Mouse (Mus musculus) lung, embryonic 14.5 days (tissue): ENCODE measurements around the gene Trim56. TPM values are rescaled to one million over a fixed set of nuclear protein-coding genes. Genes with fewer than 3 reads are reported as not detected.

Experiments
- ATAC-seq: fragments of 200-750 bp; cut with Nextera tagmentation; 2 replicates; pipeline ENCODE4 v1.8.0; 2017; ENCODE audit warnings: mild to moderate bottlenecking, moderate TSS enrichment, moderate library complexity; ENCODE audit not compliant: insufficient read depth
- DNase-seq: peaks from one replicate; pipeline ENCODE4 v3.0.0-alpha.2; 2015
- H3K27ac ChIP-seq: fragments of 300-500 bp; sonication (generic); 2 replicates; pipeline ENCODE4 v1.5.1; 2014; ENCODE audit warnings: low read depth, mild to moderate bottlenecking, moderate library complexity
- H3K27me3 ChIP-seq: fragments of 300-500 bp; sonication (generic); 2 replicates; pipeline ENCODE4 v1.6.1; 2014; ENCODE audit warnings: low read length, control low read depth; ENCODE audit not compliant: insufficient read depth
- H3K36me3 ChIP-seq: fragments of 300-500 bp; sonication (generic); 2 replicates; pipeline ENCODE4 v1.6.1; 2014; ENCODE audit warnings: control low read depth; ENCODE audit not compliant: insufficient read depth
- H3K4me1 ChIP-seq: fragments of 300-500 bp; sonication (generic); 2 replicates; pipeline ENCODE4 v1.6.1; 2014; ENCODE audit warnings: antibody characterized with exemption, control low read depth; ENCODE audit not compliant: insufficient read depth
- H3K4me2 ChIP-seq: fragments of 300-500 bp; sonication (generic); 2 replicates; pipeline ENCODE4 v1.6.1; 2014; ENCODE audit warnings: mild to moderate bottlenecking
- H3K4me3 ChIP-seq: fragments of 300-500 bp; sonication (generic); 2 replicates; pipeline ENCODE4 v1.5.1; 2014; ENCODE audit warnings: low read depth, low read length
- H3K9ac ChIP-seq: fragments of 300-500 bp; sonication (generic); 2 replicates; pipeline ENCODE4 v1.6.1; 2014
- H3K9me3 ChIP-seq: fragments of 300-500 bp; sonication (generic); 2 replicates; pipeline ENCODE4 v1.6.1; 2016; ENCODE audit warnings: low read depth, low read length, control low read depth
- CTCF ChIP-seq: IDR thresholded peaks from 2 replicates; pipeline ENCODE4 v1.5.1; 2016; ENCODE audit warnings: antibody characterized with exemption, low read depth
- WGBS: fragments of 180-500 bp; shearing (Covaris S2); extraction: QIAGEN DNeasy Blood & Tissue Kit; methylation state at CpG from one replicate; pipeline ENCODE4 v1.1.7; 2014; 5-methylcytosine and 5-hydroxymethylcytosine counted together
- polyA plus RNA-seq: library from polyadenylated mRNA; unstranded; fragments of >200 nt; fragmentation: Nextera tagmentation; extraction: Ambion mirVana; gene quantifications from 2 replicates; pipeline ENCODE4 v1.2.1, GENCODE M21; 2014

Gene Trim56
- polyA plus RNA-seq, 1 experiment from 2014 or later: 11.8 TPM

GRCm38 (mm10) chr5:137098418-137098817 lies 17.6 kb downstream of the Trim56 start:
- Histone ChIP-seq H3K27me3 (no peaks in the 10 kb centered on the region), H3K4me2 (no peak overlapping the region), H3K4me1 (no peaks in the 10 kb centered on the region), H3K4me3 (no peak overlapping the region), H3K9ac (no peak overlapping the region), H3K27ac (no peak overlapping the region), H3K9me3 (no peaks in the 10 kb centered on the region), H3K36me3 (no peaks in the 10 kb centered on the region)
- ATAC-seq (no peak), DNase-seq (no peak)
- WGBS: 52% methylated on average over 11 of the region's 11 CpGs
- TF ChIP-seq CTCF: no peak

GRCm38 (mm10) chr5:137096037-137096436 lies 20.0 kb downstream of the Trim56 start:
- peak; percentile 91 for DNase-seq
- no peak for TF ChIP-seq CTCF
- Histone ChIP-seq H3K4me2 (no peak overlapping the region), H3K4me3 (no peak overlapping the region), H3K9me3 (no peaks in the 10 kb centered on the region), H3K36me3 (no peaks in the 10 kb centered on the region), H3K4me1 (no peaks in the 10 kb centered on the region), H3K27me3 (no peaks in the 10 kb centered on the region), H3K9ac (no peak overlapping the region), H3K27ac (peak overlapping the region; percentile 22; the same call in 1 of the 2 replicates)
- peak; percentile 52; the same call in 1 of the 2 replicates for ATAC-seq
- WGBS: 22% methylated on average over 1 of the region's 1 CpGs

- WGBS: 81% methylated on average over 10 of the region's 10 CpGs
- no peak for ATAC-seq
- H3K27ac ChIP-seq: no peak overlapping the region
These were observed 20.9 kb downstream of the Trim56 start for GRCm38 (mm10) chr5:137095135-137095534.

GRCm38 (mm10) chr5:137093720-137094119 lies 22.3 kb downstream of the Trim56 start:
- 61% methylated on average over 9 of the region's 9 CpGs for WGBS
- no peak overlapping the region for H3K4me3 ChIP-seq
- DNase-seq (no peak), ATAC-seq (no peak)
- H3K9me3 ChIP-seq: no peaks in the 10 kb centered on the region
- no peak for TF ChIP-seq CTCF
- no peak overlapping the region for H3K27ac ChIP-seq
- H3K4me1 ChIP-seq: no peaks in the 10 kb centered on the region
- H3K9ac ChIP-seq: no peak overlapping the region
- H3K36me3 ChIP-seq: no peaks in the 10 kb centered on the region
- no peak overlapping the region for H3K4me2 ChIP-seq
- no peaks in the 10 kb centered on the region for H3K27me3 ChIP-seq

More at GRCm38 (mm10) chr5:137095135-137095534, 20.9 kb downstream of the Trim56 start:
- Histone ChIP-seq H3K27me3 (no peaks in the 10 kb centered on the region), H3K36me3 (no peaks in the 10 kb centered on the region), H3K9me3 (no peaks in the 10 kb centered on the region), H3K9ac (no peak overlapping the region), H3K4me1 (no peaks in the 10 kb centered on the region), H3K4me2 (no peak overlapping the region), H3K4me3 (no peak overlapping the region)
- DNase-seq: no peak
- no peak for TF ChIP-seq CTCF

GRCm38 (mm10) chr5:137091560-137091959 lies 24.4 kb downstream of the Trim56 start:
- DNase-seq: no peak
- no peak overlapping the region for H3K27ac ChIP-seq
- H3K36me3 ChIP-seq: no peaks in the 10 kb centered on the region
- no peak for ATAC-seq
- no peaks in the 10 kb centered on the region for H3K27me3 ChIP-seq
- H3K9me3 ChIP-seq: no peaks in the 10 kb centered on the region
- TF ChIP-seq CTCF: no peak
- WGBS: 54% methylated on average over 6 of the region's 6 CpGs
- H3K4me1 ChIP-seq: no peaks in the 10 kb centered on the region
- H3K9ac ChIP-seq: no peak overlapping the region
- H3K4me3 ChIP-seq: no peak overlapping the region
- no peak overlapping the region for H3K4me2 ChIP-seq

- no peak overlapping the region for H3K4me2 ChIP-seq
- no peak overlapping the region for H3K9ac ChIP-seq
- no peaks in the 10 kb centered on the region for H3K27me3 ChIP-seq
- ATAC-seq: no peak
- no peak for TF ChIP-seq CTCF
- no peaks in the 10 kb centered on the region for H3K9me3 ChIP-seq
- no peak overlapping the region for H3K4me3 ChIP-seq
- no peak overlapping the region for H3K27ac ChIP-seq
- no peak for DNase-seq
- H3K36me3 ChIP-seq: no peaks in the 10 kb centered on the region
- no peaks in the 10 kb centered on the region for H3K4me1 ChIP-seq
- 62% methylated on average over 10 of the region's 10 CpGs for WGBS
These were observed 25.1 kb downstream of the Trim56 start for GRCm38 (mm10) chr5:137090870-137091269.

- no peak overlapping the region for H3K4me2 ChIP-seq
- TF ChIP-seq CTCF: no peak
- peak; percentile 80 for DNase-seq
- WGBS: 74% methylated on average over 8 of the region's 8 CpGs
- ATAC-seq: peak; percentile 62; the same call in 1 of the 2 replicates
- no peak overlapping the region for H3K27ac ChIP-seq
- no peak overlapping the region for H3K4me3 ChIP-seq
- H3K27me3 ChIP-seq: no peaks in the 10 kb centered on the region
- no peaks in the 10 kb centered on the region for H3K9me3 ChIP-seq
- no peaks in the 10 kb centered on the region for H3K4me1 ChIP-seq
- H3K36me3 ChIP-seq: no peaks in the 10 kb centered on the region
- H3K9ac ChIP-seq: no peak overlapping the region
These were observed 28.6 kb downstream of the Trim56 start for GRCm38 (mm10) chr5:137087410-137087809.

GRCm38 (mm10) chr5:137085731-137086130 lies 30.3 kb downstream of the Trim56 start:
- Histone ChIP-seq H3K27ac (no peak overlapping the region), H3K4me3 (no peak overlapping the region), H3K4me1 (no peaks in the 10 kb centered on the region), H3K4me2 (no peak overlapping the region), H3K9me3 (no peaks in the 10 kb centered on the region), H3K9ac (no peak overlapping the region), H3K36me3 (no peaks in the 10 kb centered on the region), H3K27me3 (no peaks in the 10 kb centered on the region)
- no peak for ATAC-seq
- no peak for TF ChIP-seq CTCF
- no peak for DNase-seq
- 78% methylated on average over 3 of the region's 3 CpGs for WGBS
